In the genomic region with DNA sequence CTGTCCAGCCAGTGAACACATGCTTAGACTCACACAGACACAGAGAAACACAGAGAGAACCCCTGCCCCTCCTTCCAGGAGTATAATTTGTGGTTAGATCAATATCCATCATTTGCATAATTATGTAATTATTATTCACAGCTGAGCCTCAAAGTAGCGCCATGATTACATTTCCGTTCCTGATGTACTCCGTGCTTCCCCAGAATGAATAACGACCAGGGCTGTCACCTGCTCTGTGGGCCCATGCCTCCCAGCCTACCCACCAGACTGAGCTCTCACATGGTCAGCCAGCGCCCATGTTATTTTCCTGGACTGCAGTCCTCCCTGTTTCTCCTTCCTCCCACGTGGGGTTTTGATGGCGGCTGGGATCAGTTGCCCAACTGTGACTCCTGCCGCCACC, we compare ENCODE assay signal across 17 mouse cellular contexts.
"Had no signal": no experiment of that assay in that cellular context is flagged by ENCODE, and none has a peak within 500 bp of the region (broad histone marks: within the 10 kb centered on the region; RNA-seq: fewer than 3 reads in every experiment).

No protein-coding gene starts in this region.

- DNase-seq: lung, adult 18-20 months; lung, embryonic 14.5 days; lung, postnatal 10 days; lung, postnatal 4 days; midbrain, embryonic 14.5 days; retina, postnatal 1 day; right cerebral cortex, adult 18-20 months; right cerebral cortex, postnatal 25 days; right cerebral cortex, postnatal 4 days; spleen, adult 18-20 months; thymus, adult 18-20 months; thymus, postnatal 14 days; thymus, postnatal 36 days had no signal

- H3K4me3 ChIP-seq: midbrain, embryonic 10.5 days; midbrain, embryonic 12.5 days; myocyte had no signal

- H3K9me3 ChIP-seq: midbrain, embryonic 10.5 days; midbrain, embryonic 12.5 days had no signal

- ATAC-seq: midbrain, embryonic 16.5 days had no signal

- H3K9ac ChIP-seq: lung, embryonic 14.5 days; midbrain, embryonic 12.5 days had no signal

- H3K27ac ChIP-seq: midbrain, embryonic 10.5 days; midbrain, embryonic 12.5 days had no signal

- H3K4me2 ChIP-seq: lung, embryonic 14.5 days; midbrain, embryonic 12.5 days had no signal

- H3K36me3 ChIP-seq: midbrain, embryonic 10.5 days; midbrain, embryonic 12.5 days had no signal
